Mouse (Mus musculus) E14TG2a.4 (cell line): Measurements from ENCODE around the gene Fbf1.

Experiments
- H3K27me3 ChIP-seq: 2 replicates; pipeline ENCODE4 v1.6.1; 2014; ENCODE audit warnings: low read length, control low read depth; ENCODE audit not compliant: insufficient read depth
- H3K36me3 ChIP-seq: 2 replicates; pipeline ENCODE4 v1.6.1; 2014; ENCODE audit warnings: low read length, control low read depth; ENCODE audit not compliant: insufficient read depth
- H3K4me1 ChIP-seq: replicated peaks from 2 replicates; pipeline ENCODE4 v1.6.1; 2014; ENCODE audit warnings: low read depth, low read length, control low read depth
- H3K4me3 ChIP-seq: replicated peaks from 2 replicates; pipeline ENCODE4 v1.5.1; 2014; ENCODE audit warnings: mild to moderate bottlenecking, low read length
- H3K9me3 ChIP-seq: 2 replicates; pipeline ENCODE4 v1.6.1; 2014; ENCODE audit warnings: low read length, control low read depth
- CTCF ChIP-seq: conservative IDR thresholded peaks from 2 replicates; pipeline ENCODE4 v1.5.1; 2014; ENCODE audit warnings: low read length
- NANOG ChIP-seq: IDR thresholded peaks from 2 replicates; pipeline ENCODE4 v1.6.1; 2014; ENCODE audit warnings: borderline replicate concordance, low read length, mixed read lengths
- POU5F1 ChIP-seq: IDR thresholded peaks from 2 replicates; pipeline ENCODE4 v1.6.1; 2014; ENCODE audit warnings: low read length, borderline replicate concordance

The Fbf1 gene

DNA sequence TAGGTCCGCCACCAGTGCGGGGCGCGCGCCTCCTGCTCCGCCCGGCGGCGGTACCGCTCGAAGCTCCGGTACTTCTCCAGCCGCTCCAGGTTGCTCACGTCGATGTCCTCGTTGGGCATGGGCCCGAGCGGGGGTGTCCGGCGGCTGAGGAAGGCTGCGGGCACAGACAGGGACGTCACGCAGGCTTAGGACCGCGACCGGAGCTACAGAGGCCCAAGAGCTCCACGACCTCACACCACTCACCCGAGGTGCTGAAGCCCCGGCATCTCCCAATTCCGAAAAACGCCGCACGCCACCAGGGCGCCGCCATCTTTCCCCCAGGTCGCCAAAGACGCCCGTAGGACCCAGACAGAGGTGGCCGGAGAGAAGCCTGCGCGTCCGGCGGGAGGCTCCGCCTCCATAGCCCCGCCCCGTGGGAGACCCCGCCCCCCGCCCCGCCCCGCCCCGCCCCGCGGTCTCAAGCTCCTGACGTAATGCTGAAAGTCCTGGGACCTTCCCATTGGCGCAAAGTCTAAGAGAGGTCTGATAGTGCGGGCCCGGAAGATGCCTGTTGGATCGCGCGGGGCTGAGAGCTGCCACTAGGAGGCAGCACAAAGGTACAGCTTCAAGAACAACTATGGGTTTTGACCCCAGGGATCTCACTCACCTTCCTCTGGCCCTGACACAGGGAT, 29.4 kb downstream of the Fbf1 start, which contains the start of gene Mrpl38:
TSS of gene Mrpl38 (minus strand) at position 401 of the 671 bp plus-strand sequence.
- Histone ChIP-seq H3K9me3 (no peaks in the 10 kb centered on the region), H3K4me3 (peak within 1 kb of the TSS; percentile 99), H3K4me1 (peaks cover 77% of the 10 kb centered on the region), H3K36me3 (peaks cover 45% of the 10 kb centered on the region), H3K27me3 (no peaks in the 10 kb centered on the region)
- TF ChIP-seq NANOG, result no peak
- no peak for TF ChIP-seq POU5F1
- peak; percentile 77 for TF ChIP-seq CTCF

DNA sequence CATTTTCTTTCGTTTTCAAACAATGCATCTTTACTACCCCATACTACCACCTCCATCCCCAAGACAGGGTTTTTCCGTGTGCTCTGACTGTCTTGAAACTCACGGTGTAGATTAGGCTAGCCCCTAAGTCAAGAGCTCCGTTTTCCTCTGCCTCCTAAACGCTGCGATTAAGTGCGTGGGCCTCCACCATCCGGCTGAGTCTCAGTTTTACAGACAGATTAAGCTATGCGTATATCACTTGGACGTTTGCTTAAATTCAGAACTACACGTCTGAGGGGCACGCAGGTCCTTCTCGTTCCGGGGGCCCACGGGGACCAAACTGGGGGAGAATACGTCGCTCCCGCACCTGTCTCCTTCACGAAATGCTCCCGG, 29.9 kb downstream of the Fbf1 start:
- Histone ChIP-seq H3K4me1 (peaks cover 76% of the 10 kb centered on the region), H3K27me3 (no peaks in the 10 kb centered on the region), H3K4me3 (peak overlapping the region; percentile 99), H3K9me3 (no peaks in the 10 kb centered on the region), H3K36me3 (peaks cover 45% of the 10 kb centered on the region)
- TF ChIP-seq POU5F1 (no peak), NANOG (no peak), CTCF (no peak)

DNA sequence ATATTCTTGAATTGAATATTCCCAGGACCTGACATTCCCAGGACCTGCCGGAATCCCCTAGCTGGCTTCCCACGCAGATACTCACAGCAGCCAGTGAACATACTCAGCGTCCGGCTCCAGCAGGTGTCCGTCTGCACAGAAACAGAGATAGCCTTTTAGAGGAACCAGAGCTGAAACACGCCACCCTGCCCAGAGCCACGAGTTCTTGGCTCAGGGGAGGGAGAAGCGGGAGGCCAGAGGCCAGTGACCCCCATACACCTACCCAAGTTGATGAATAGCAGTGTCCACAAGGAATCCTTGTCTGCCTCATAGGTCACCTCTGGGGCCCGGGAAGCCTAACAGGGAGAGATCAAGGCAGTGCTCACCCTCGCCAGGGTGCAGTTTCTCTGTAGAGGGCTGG, 33.8 kb downstream of the Fbf1 start:
- no peak overlapping the region for H3K4me3 ChIP-seq
- no peak for TF ChIP-seq NANOG
- TF ChIP-seq CTCF, result no peak
- peaks cover 61% of the 10 kb centered on the region for H3K36me3 ChIP-seq
- H3K9me3 ChIP-seq, result no peaks in the 10 kb centered on the region
- peaks cover 79% of the 10 kb centered on the region for H3K4me1 ChIP-seq
- peaks cover 28% of the 10 kb centered on the region for H3K27me3 ChIP-seq

DNA sequence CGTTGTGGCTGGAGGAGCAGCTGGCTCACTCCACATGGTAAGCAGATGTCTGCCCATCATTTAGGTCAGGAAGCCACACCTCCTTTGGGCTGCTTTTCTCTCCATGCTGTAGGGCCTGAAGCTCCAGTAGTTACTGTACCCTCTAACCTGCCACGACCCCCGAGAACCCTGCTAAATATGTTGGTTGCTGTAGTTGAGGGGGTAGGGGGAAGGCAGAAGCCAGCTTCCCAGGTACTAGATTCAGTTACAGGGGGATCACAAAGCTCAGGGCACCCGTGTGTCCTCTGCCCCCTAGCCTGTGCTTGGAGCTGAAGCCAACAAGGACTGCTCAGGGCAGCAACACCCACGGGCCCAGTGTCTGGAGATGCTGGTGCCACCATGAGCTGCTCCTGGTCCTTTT, 34.5 kb downstream of the Fbf1 start:
- Histone ChIP-seq H3K4me3 (no peak overlapping the region), H3K4me1 (peaks cover 76% of the 10 kb centered on the region), H3K27me3 (peaks cover 35% of the 10 kb centered on the region), H3K36me3 (peaks cover 61% of the 10 kb centered on the region), H3K9me3 (no peaks in the 10 kb centered on the region)
- TF ChIP-seq POU5F1, result no peak

DNA sequence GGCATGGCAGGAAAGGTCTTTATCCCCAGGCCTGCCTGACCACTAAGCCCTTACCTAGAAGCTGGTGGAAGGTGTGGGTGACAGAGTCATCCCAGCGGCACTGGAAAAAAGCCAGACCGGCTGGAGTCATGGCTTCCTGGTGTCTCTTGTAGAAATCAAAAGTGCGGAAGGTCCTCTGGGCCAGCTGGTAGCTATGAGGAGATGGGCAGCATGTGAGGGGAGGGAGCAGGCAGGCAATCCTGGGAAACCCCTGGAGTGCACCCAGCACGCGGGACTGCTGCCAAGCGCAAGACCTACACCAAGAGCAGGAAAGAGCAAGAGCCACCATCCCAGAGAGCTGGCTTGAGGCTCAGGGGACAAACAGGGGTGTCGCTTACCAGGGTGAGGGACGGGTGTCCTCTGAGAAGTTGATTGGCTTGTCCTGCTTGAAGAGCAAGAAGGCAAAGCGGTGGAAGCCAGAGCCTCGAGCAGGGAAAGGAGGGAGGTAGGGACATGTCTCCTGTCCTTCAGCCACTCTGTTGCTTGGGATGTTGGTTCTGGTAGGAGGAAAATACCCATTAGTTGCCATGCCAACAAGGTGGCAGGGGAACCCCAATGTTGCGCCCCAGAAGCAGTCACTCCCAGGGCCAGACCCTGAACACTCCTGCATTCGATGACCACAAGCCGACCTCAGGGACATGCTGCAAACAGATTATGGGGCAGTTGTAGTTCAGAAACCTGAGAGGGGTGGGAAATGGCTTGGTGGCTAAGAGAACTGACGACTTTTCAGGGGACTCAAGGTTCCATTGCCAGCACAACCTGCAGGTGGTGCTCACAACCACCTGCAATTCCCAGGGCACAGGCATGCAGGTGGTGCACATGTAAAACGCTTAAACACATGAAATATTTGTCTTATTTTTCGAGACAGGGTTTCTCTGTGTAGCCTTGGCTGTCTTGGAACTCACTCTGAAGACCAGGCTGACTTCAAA, 35.3 kb downstream of the Fbf1 start:
- peaks cover 43% of the 10 kb centered on the region for H3K27me3 ChIP-seq
- TF ChIP-seq CTCF (peak; percentile 17; the same call in 1 of the 2 replicates), NANOG (no peak)
- no peaks in the 10 kb centered on the region for H3K9me3 ChIP-seq
- peaks cover 79% of the 10 kb centered on the region for H3K4me1 ChIP-seq
- no peak overlapping the region for H3K4me3 ChIP-seq
- peaks cover 61% of the 10 kb centered on the region for H3K36me3 ChIP-seq

DNA sequence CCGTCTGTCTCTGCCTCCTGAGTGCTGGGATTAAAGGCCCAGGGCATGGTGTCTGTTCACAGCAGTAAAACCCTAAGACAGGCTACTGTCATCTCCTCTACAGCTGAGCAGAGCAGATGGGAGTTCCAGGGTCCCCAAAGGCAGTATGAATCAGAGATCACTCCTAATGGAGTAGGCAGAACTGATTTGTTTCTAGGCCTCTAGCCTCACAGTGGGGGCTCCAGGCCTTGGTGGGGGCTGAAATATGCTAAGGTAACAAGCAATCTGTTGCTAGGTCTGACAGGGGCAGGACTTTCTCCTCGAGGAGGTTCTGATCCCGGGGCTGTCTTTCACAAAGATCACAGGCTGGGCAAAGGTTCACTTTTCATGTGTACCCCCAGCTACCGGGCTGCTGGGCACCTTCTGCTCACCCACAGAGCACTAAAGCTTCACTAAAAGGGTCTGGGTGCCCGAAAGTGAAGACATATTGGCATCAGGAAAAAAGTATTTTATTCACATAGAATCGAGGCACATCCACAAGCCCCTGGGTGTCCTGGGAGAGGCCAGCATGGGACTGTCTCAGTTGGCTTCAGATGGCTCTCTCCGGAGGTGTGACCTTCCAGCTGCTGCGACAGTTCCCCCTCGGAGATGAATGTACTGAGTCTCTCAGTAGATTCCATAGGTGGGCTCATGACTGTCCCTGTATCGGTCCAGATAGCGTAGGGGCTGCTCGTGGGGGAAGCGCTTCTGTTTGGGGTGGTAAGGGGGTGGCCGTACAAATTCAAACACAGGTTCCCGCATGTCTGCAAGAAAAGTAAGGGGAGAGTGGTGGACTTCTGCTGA, 36.4 kb downstream of the Fbf1 start:
- TF ChIP-seq CTCF, result no peak
- no peak for TF ChIP-seq POU5F1
- no peak for TF ChIP-seq NANOG
- peaks cover 53% of the 10 kb centered on the region for H3K36me3 ChIP-seq
- H3K27me3 ChIP-seq, result peaks cover 47% of the 10 kb centered on the region
- H3K9me3 ChIP-seq, result no peaks in the 10 kb centered on the region
- H3K4me1 ChIP-seq, result peaks cover 79% of the 10 kb centered on the region
- H3K4me3 ChIP-seq, result peak overlapping the region; percentile 79

DNA sequence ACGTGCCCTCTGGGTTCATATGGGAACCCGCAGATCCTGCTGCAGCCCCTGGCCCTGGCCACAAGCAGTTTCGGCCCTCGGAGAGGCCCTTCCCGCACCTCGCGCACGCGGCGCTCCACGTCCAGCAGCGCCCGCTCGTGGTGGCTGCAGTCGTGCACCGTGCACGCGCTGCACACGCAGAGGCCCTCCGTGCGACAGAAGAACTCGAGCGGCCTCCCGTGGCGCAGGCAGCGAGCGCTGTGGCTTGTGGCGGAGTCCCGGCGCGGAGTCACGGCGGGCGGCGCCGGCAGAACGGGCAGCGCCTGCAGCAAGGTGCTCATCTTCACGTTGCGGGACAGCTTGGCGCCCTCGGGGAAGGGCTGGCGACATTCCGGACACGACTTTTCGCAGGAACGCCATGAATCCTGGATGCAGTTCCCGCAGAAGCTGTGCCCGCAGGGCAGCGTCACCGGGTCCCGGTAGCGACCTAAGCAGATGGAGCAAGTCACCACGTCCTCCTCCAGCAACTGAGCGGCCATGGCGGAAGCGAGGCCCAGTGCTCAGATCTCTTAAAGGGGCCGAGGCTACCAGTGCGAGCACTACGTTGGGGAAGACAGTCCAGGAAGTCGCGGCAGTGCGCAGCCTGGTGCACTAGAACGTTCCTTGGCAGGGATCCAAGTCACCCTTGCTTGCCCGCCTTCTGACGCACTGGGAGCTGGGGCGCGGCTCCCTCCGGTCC, 37.3 kb downstream of the Fbf1 start, which contains the start of gene Trim65:
TSS of gene Trim65 (minus strand) at position 641 of the 718 bp plus-strand sequence.
- H3K36me3 ChIP-seq, result peaks cover 44% of the 10 kb centered on the region
- TF ChIP-seq CTCF (no peak), NANOG (no peak), POU5F1 (no peak)
- peaks cover 47% of the 10 kb centered on the region for H3K27me3 ChIP-seq
- no peaks in the 10 kb centered on the region for H3K9me3 ChIP-seq
- H3K4me3 ChIP-seq, result peak within 1 kb of the TSS; percentile 79
- peaks cover 79% of the 10 kb centered on the region for H3K4me1 ChIP-seq

DNA sequence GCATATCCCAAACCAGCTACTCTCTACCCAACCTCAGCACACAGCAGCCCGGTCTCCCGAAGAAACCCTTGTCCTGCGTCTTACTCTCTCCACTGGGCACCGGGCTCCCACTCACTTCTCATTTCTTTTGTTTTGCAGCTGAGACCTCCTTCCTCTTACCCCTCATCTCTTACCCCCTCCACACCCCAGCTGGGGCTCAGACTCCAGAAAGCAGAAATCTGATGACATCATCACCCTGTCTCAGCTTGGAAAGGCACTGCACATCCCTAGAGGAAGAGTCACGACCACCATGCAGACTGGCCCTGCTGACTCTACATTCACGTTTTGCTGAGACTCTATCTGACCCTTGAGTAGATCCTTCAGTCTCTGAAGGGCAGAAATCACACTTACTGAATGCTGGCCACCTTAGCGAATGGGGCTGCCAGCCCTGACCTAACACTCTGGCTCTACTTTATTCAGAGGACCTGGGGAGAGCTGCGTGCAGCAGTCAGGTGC, 37.9 kb downstream of the Fbf1 start:
- H3K4me3 ChIP-seq, result peak overlapping the region; percentile 79
- H3K9me3 ChIP-seq, result 0 out of 2 replicates have a peak, but pooled peaks cover 3% of the 10 kb centered on the region
- TF ChIP-seq CTCF, result no peak
- TF ChIP-seq POU5F1, result no peak
- peaks cover 38% of the 10 kb centered on the region for H3K36me3 ChIP-seq
- peaks cover 47% of the 10 kb centered on the region for H3K27me3 ChIP-seq
- H3K4me1 ChIP-seq, result peaks cover 73% of the 10 kb centered on the region
